Mouse (Mus musculus): ENCODE data around the gene Gm49336. TPM values are rescaled to one million over a fixed set of nuclear protein-coding genes. Genes with fewer than 3 reads are reported as not detected.

Gm49336 gene
- polyA plus RNA-seq, 1 experiment = 44.6 TPM

- TF ChIP-seq CTCF (IDR thresholded peaks at IDR 0.05; ENCODE audit: extremely low read depth, insufficient read depth, low read length) = no peak
- TF ChIP-seq POLR2A (IDR thresholded peaks at IDR 0.05; ENCODE audit: extremely low read depth, insufficient read depth, low read length) = no peak
- H3K4me1 ChIP-seq (ENCODE audit: control insufficient read depth, insufficient read depth, low read length) = no peaks in the 10 kb centered on the region
- H3K4me3 ChIP-seq (ENCODE audit: insufficient read depth, low read length) = peak overlapping the region; percentile 85
- no peak overlapping the region for H3K27ac ChIP-seq (ENCODE audit: insufficient read depth, low read length)
Observed at GRCm38 (mm10) chr14:60176469-60176890, 74.8 kb downstream of the Gm49336 start.

- no peak overlapping the region for H3K27ac ChIP-seq (ENCODE audit: insufficient read depth, low read length)
- no peak overlapping the region for H3K4me3 ChIP-seq (ENCODE audit: insufficient read depth, low read length)
- TF ChIP-seq CTCF (IDR thresholded peaks at IDR 0.05; ENCODE audit: extremely low read depth, insufficient read depth, low read length) (no peak), POLR2A (IDR thresholded peaks at IDR 0.05; ENCODE audit: extremely low read depth, insufficient read depth, low read length) (no peak)
- H3K4me1 ChIP-seq (ENCODE audit: control insufficient read depth, insufficient read depth, low read length) = no peaks in the 10 kb centered on the region
Observed at GRCm38 (mm10) chr14:60172286-60173055, 78.8 kb downstream of the Gm49336 start.

- no peak overlapping the region for H3K27ac ChIP-seq (ENCODE audit: insufficient read depth, low read length)
- no peak overlapping the region for H3K4me3 ChIP-seq (ENCODE audit: insufficient read depth, low read length)
- TF ChIP-seq POLR2A (IDR thresholded peaks at IDR 0.05; ENCODE audit: extremely low read depth, insufficient read depth, low read length) (no peak), CTCF (IDR thresholded peaks at IDR 0.05; ENCODE audit: extremely low read depth, insufficient read depth, low read length) (no peak)
- no peaks in the 10 kb centered on the region for H3K4me1 ChIP-seq (ENCODE audit: control insufficient read depth, insufficient read depth, low read length)
Observed at GRCm38 (mm10) chr14:60170845-60171610, 80.3 kb downstream of the Gm49336 start.

- Histone ChIP-seq H3K27ac (ENCODE audit: insufficient read depth, low read length) (no peak overlapping the region), H3K4me1 (ENCODE audit: control insufficient read depth, insufficient read depth, low read length) (no peaks in the 10 kb centered on the region), H3K4me3 (ENCODE audit: insufficient read depth, low read length) (no peak overlapping the region)
- TF ChIP-seq POLR2A (IDR thresholded peaks at IDR 0.05; ENCODE audit: extremely low read depth, insufficient read depth, low read length) (no peak), CTCF (IDR thresholded peaks at IDR 0.05; ENCODE audit: extremely low read depth, insufficient read depth, low read length) (no peak)
Observed at GRCm38 (mm10) chr14:60163367-60163766, 87.9 kb downstream of the Gm49336 start.

Other genes with a start within 250 kb of the Gm49336 start
- 15.2 and 15.3 TPM in 2 replicates for gene Atp8a2, start 54.3 kb downstream of the Gm49336 start, polyA plus RNA-seq (2012; rRNA removed)
- 0.08 and 0.13 TPM in 2 replicates for gene Nupl1, start 76 bp downstream of the Gm49336 start, polyA plus RNA-seq (2012; rRNA removed)
- gene Mtmr6, start 13.7 kb upstream of the Gm49336 start, polyA plus RNA-seq (2012; rRNA removed) = 91.3 and 93.7 TPM in 2 replicates
- 20.1 and 20.2 TPM in 2 replicates for gene Amer2, start 121.8 kb upstream of the Gm49336 start, polyA plus RNA-seq (2012; rRNA removed)